Mouse (Mus musculus) forebrain, embryonic 15.5 days (tissue): ENCODE results near the gene Lpar3. TPM values are rescaled to one million over a fixed set of nuclear protein-coding genes. Genes with fewer than 3 reads are reported as not detected.

Experiments used
- ATAC-seq: fragments of 200-750 bp; cut with Nextera tagmentation; replicated peaks from 2 replicates; pipeline ENCODE4 v1.8.0; 2017; ENCODE audit warnings: mild to moderate bottlenecking, moderate TSS enrichment, moderate library complexity
- H3K27ac ChIP-seq: fragments of 300-500 bp; sonication (generic); replicated peaks from 2 replicates; pipeline ENCODE4 v1.5.1; 2015; ENCODE audit warnings: mild to moderate bottlenecking, inconsistent platforms
- H3K27me3 ChIP-seq: fragments of 300-500 bp; sonication (generic); 2 replicates; pipeline ENCODE4 v1.6.1; 2015; ENCODE audit warnings: inconsistent platforms
- H3K36me3 ChIP-seq: fragments of 300-500 bp; sonication (generic); 2 replicates; pipeline ENCODE4 v1.6.1; 2015; ENCODE audit warnings: mild to moderate bottlenecking, inconsistent platforms
- H3K4me1 ChIP-seq: fragments of 300-500 bp; sonication (generic); 2 replicates; pipeline ENCODE4 v1.6.1; 2015; ENCODE audit warnings: inconsistent platforms
- H3K4me2 ChIP-seq: fragments of 300-500 bp; sonication (generic); replicated peaks from 2 replicates; pipeline ENCODE4 v1.6.1; 2015; ENCODE audit warnings: mild to moderate bottlenecking, inconsistent platforms
- H3K4me3 ChIP-seq: fragments of 300-500 bp; sonication (generic); 2 replicates; pipeline ENCODE4 v1.5.1; 2015; ENCODE audit warnings: mild to moderate bottlenecking, inconsistent platforms
- H3K9ac ChIP-seq: fragments of 300-500 bp; sonication (generic); replicated peaks from 2 replicates; pipeline ENCODE4 v1.6.1; 2015; ENCODE audit warnings: mild to moderate bottlenecking, inconsistent platforms
- H3K9me3 ChIP-seq: fragments of 300-500 bp; sonication (generic); 2 replicates; pipeline ENCODE4 v1.6.1; 2016; ENCODE audit warnings: inconsistent platforms
- WGBS: fragments of 180-500 bp; shearing (Covaris S2); methylation state at CpG from one replicate; pipeline ENCODE4 v1.1.7; 2015; ENCODE audit warnings: mixed read lengths; 5-methylcytosine and 5-hydroxymethylcytosine counted together
- polyA plus RNA-seq: library from polyadenylated mRNA; unstranded; fragments of >200 nt; fragmentation: Nextera tagmentation; extraction: Ambion mirVana; gene quantifications from 2 replicates; pipeline ENCODE4 v1.2.1, GENCODE M21; 2015

Gene Lpar3
- polyA plus RNA-seq, 1 experiment from 2014 or later = 0.18 TPM

DNA sequence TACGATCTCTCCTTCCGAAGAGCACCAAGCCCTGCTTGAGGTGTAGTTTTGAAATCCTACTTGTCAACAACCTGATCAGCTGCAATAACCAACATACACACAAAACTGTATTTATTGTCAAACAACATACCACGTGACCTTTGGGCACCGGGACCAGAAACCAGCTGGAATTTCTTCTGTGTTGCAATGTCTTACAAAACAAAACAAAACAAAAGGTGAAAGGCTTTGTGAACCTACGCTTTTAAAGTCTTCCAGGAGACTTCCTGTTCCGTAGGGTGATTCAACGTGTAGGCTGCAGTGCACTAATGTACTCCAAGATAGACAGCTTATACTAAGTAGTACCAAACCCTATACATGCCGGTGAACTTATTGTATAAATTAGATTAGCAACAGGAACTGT, 25.8 kb downstream of the Lpar3 start:
- H3K4me2 ChIP-seq = no peak overlapping the region
- no peaks in the 10 kb centered on the region for H3K4me1 ChIP-seq
- no peaks in the 10 kb centered on the region for H3K36me3 ChIP-seq
- H3K27ac ChIP-seq = no peak overlapping the region
- H3K9me3 ChIP-seq = no peaks in the 10 kb centered on the region
- no peak overlapping the region for H3K4me3 ChIP-seq
- H3K27me3 ChIP-seq = no peaks in the 10 kb centered on the region
- WGBS = 82% methylated on average over 8 of the region's 8 CpGs
- H3K9ac ChIP-seq = no peak overlapping the region
- ATAC-seq = no peak

DNA sequence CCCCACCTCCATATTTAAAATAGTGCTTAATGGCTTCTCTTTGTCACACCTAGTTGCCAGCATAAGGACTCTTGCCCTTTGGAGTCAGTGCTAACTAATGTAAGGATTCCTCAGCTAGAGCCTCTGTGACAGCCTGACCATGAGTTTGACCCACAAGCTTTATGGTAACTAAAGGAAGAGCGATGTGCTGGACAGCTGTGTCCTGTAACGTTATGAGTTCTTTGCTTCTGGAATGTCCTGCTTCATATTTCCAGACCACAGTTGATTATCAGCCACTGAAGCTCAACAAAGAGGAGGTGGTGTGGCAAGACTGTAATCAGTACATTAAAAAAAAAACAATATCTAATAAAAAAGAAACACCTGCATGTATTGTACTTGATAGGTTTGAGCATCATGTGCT, 26.2 kb downstream of the Lpar3 start:
- Histone ChIP-seq H3K9ac (no peak overlapping the region), H3K36me3 (no peaks in the 10 kb centered on the region), H3K27me3 (no peaks in the 10 kb centered on the region), H3K4me1 (no peaks in the 10 kb centered on the region), H3K27ac (no peak overlapping the region), H3K9me3 (no peaks in the 10 kb centered on the region), H3K4me3 (no peak overlapping the region), H3K4me2 (no peak overlapping the region)
- ATAC-seq = no peak
- WGBS = 93% methylated on average over 2 of the region's 2 CpGs

DNA sequence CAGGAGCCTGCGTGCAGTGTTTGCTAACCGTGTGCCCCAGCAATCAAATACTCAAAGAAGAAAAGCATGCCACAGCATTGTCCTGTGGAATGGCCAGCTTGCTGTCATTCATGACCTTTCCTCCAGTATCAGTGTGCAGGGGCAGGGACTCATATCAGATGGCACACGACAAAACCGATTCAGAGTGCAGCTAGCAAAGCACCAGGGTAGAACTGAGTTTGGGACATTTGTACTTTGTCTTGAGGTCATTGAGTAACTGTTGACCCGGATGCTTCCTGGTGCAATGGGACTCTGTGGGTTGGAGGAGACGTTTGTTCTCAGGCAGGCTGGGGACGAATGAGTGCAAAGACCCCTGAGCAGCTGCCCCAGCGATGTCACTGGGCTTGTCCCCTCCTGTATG, 29.1 kb downstream of the Lpar3 start:
- Histone ChIP-seq H3K27me3 (no peaks in the 10 kb centered on the region), H3K9me3 (no peaks in the 10 kb centered on the region), H3K36me3 (no peaks in the 10 kb centered on the region), H3K4me2 (no peak overlapping the region), H3K4me1 (no peaks in the 10 kb centered on the region), H3K9ac (no peak overlapping the region), H3K27ac (no peak overlapping the region), H3K4me3 (no peak overlapping the region)
- ATAC-seq = no peak
- WGBS = 85% methylated on average over 8 of the region's 8 CpGs

DNA sequence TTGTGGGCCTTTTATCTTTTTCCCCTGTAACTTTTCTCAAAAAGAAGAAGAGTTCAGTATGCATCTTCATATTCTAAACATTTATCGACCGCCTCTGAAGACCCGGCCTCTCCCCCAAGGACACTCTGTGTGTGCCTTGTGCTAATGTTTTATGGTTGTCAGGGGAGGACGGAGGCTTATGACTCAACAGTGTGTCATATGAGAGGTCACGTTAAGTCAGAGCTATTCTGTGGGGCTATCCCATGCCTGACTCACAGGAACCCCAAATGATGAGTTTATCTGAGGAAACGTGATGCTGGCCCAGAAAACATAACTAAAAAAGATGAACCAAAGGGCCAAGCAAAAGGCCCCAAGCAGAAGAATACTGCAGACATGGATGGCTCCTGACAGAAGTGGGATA, 31.0 kb downstream of the Lpar3 start:
- H3K27me3 ChIP-seq = no peaks in the 10 kb centered on the region
- H3K4me1 ChIP-seq = no peaks in the 10 kb centered on the region
- H3K9ac ChIP-seq = no peak overlapping the region
- no peak overlapping the region for H3K27ac ChIP-seq
- 92% methylated on average over 6 of the region's 6 CpGs for WGBS
- H3K4me2 ChIP-seq = no peak overlapping the region
- no peaks in the 10 kb centered on the region for H3K9me3 ChIP-seq
- no peak overlapping the region for H3K4me3 ChIP-seq
- H3K36me3 ChIP-seq = no peaks in the 10 kb centered on the region
- no peak for ATAC-seq

DNA sequence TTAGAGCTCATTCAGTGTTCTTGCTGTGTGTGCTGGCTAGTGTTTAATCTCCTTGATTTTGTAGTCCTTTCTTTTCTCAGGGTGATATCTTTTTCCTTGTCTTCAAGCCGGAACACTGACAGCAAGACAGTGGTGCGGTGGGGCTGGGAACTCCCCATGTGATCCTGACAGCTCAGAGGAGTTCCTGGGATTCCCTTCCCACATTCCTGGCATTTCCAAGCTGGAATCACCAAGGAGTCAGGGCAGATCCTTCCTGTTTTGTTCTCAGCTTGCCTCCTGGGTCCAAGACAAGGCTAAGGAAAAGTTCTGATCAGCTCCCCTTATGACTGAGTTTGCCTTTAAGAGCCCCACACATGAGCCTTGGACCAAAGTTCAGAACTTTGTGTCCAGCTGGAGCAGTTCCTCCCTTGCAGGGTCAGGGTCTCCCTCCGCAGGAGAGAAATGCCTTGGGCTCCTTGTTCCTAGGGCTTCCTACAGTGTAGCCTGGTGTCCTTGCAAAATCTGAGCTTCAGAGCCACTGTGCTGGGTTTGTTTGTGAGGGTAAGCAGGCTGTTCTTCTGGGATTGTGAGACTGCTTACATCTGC, 33.1 kb downstream of the Lpar3 start:
- Histone ChIP-seq H3K27ac (no peak overlapping the region), H3K4me1 (no peaks in the 10 kb centered on the region), H3K36me3 (no peaks in the 10 kb centered on the region), H3K9ac (no peak overlapping the region), H3K4me2 (no peak overlapping the region), H3K9me3 (no peaks in the 10 kb centered on the region), H3K27me3 (no peaks in the 10 kb centered on the region), H3K4me3 (no peak overlapping the region)
- 64% methylated on average over 3 of the region's 3 CpGs for WGBS
- ATAC-seq = no peak

DNA sequence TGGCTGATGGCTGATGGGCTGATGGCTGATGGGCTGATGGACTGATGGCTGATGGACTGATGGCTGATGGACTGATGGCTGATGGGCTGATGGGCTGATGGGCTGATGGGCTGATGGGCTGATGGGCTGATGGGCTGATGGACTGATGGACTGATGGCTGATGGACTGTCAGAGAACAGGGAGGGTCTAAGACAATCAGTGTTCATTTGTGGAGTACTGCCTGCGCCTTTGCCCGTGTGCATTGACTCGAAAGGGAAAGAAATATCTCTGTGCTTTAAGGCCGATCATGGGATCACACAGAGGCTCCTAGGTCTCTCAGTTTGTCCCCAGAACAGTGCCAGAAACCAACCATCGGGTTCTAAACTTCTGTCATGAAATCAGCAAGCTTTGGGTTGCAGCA, 34.4 kb downstream of the Lpar3 start:
- no peak for ATAC-seq
- no peak overlapping the region for H3K4me3 ChIP-seq
- H3K4me1 ChIP-seq = no peaks in the 10 kb centered on the region
- no peaks in the 10 kb centered on the region for H3K36me3 ChIP-seq
- H3K9ac ChIP-seq = no peak overlapping the region
- H3K27me3 ChIP-seq = no peaks in the 10 kb centered on the region
- no peak overlapping the region for H3K27ac ChIP-seq
- H3K9me3 ChIP-seq = no peaks in the 10 kb centered on the region
- H3K4me2 ChIP-seq = no peak overlapping the region
- 92% methylated on average over 5 of the region's 5 CpGs for WGBS

DNA sequence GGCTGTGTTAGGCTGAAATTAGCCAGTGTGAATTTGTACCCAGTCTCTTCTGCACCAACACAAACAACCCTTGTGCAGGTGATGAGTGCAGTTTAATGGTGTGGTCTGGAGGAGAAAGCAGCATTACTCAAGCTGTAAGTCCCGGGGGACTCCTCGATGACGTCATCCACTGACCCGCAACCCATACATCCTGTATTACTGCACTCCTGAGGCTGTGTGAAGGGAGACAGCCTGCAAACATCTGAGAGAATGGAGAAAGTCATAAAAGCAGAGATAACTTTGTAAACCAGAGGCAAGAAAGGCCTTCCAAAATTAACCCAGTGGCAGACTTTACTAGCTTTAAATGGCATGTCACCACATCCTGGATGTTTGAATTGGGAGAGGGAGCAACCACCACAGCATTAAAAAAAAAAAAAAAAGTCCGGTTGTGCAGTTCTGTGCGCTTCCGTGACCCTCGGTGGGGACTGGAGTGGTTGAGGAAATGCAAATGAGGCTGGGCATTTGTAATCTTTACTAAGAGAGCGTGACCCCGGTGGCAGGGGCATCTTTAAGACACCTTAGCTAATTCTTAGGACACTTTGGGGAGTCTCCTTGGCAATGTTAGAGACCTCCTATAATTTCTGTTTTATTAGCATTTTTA, 36.8 kb downstream of the Lpar3 start:
- Histone ChIP-seq H3K27ac (no peak overlapping the region), H3K4me1 (no peaks in the 10 kb centered on the region), H3K4me3 (no peak overlapping the region), H3K27me3 (no peaks in the 10 kb centered on the region), H3K9me3 (no peaks in the 10 kb centered on the region), H3K36me3 (no peaks in the 10 kb centered on the region), H3K9ac (no peak overlapping the region), H3K4me2 (no peak overlapping the region)
- no peak for ATAC-seq
- 86% methylated on average over 10 of the region's 10 CpGs for WGBS

DNA sequence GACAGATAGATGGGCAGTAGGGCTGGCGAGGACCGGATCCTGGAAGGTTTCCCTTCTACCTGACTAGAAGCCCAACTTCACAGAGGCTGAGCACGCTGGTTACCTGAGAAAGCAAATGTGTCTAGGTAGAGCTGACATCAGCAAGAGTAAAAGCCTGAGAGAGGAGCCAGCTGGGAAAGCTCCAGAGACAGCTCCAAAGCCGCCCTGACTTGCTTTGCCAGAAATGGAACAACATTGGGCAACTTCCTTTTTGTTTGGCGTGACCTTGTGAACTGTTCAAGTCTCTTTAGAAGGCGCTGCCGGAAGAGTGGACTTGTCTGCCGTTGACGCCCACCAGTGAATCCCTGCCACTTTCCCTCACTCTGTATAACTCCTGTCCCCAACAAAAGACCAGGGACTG, 39.4 kb downstream of the Lpar3 start:
- Histone ChIP-seq H3K36me3 (no peaks in the 10 kb centered on the region), H3K27ac (no peak overlapping the region), H3K27me3 (no peaks in the 10 kb centered on the region), H3K9ac (no peak overlapping the region), H3K9me3 (no peaks in the 10 kb centered on the region), H3K4me2 (no peak overlapping the region), H3K4me1 (no peaks in the 10 kb centered on the region), H3K4me3 (no peak overlapping the region)
- no peak for ATAC-seq
- WGBS = 91% methylated on average over 9 of the region's 9 CpGs

DNA sequence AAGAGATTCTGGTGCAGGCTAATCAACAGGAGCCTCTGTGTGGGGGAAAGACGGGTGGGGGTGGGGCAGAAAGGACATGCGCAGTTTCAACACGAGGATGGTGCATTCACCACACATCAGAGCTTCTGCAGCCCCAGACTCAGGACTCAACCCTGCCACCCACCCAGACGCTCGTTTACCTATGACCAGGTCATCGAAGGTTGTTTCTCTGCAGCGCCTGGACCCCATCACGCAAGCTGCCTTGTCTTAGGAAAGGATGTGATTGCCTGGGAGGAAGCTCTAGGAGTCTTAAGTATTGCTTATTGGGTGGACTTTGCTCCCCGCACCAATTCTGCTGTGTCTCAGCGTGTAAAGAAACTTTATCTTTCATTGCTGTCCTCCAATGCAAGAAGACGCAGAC, 40.1 kb downstream of the Lpar3 start:
- Histone ChIP-seq H3K9me3 (no peaks in the 10 kb centered on the region), H3K36me3 (no peaks in the 10 kb centered on the region), H3K4me3 (no peak overlapping the region), H3K4me1 (no peaks in the 10 kb centered on the region), H3K27ac (no peak overlapping the region), H3K27me3 (no peaks in the 10 kb centered on the region), H3K9ac (no peak overlapping the region), H3K4me2 (no peak overlapping the region)
- no peak for ATAC-seq
- 88% methylated on average over 11 of the region's 11 CpGs for WGBS

DNA sequence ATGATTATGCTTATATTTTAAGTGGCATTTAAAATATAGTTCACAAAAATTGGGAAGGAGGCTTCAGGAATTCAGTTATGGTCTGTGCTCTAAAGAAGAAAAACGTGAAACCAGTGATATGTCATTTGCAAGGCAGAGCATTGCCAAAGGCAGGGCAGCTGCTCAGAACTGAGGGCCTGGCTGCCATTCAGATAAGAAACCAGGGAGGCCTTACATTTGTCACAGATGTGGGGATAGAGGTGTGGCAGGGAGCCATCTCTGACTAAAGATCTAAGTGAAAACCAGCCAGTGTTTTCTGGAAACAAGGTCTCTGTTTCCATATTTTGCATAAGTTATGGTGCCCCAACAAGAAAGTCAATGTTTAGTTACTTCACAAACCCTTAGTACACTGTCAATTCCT, 41.8 kb downstream of the Lpar3 start:
- no peak overlapping the region for H3K27ac ChIP-seq
- no peaks in the 10 kb centered on the region for H3K36me3 ChIP-seq

DNA sequence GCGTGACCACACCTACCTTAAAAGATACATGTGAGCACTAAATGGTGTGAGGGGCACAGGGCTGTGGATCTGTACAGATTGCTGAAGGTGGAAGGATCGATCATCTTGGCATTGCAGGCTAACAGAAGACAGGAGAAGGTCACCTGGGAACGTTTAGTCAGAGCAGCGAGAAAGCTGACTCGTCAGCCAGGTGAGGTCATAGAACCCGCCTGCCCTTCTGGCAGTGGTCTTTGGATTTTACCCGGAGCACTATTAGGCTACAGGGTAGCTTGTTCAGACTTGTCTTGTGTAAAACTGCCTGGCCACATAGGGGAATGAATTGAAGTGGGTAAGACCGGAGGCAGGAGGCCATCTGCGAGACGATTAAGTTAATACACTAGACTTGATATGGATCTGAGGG, 43.4 kb downstream of the Lpar3 start:
- no peak overlapping the region for H3K9ac ChIP-seq
- H3K4me1 ChIP-seq = no peaks in the 10 kb centered on the region
- no peak overlapping the region for H3K4me2 ChIP-seq
- H3K27me3 ChIP-seq = no peaks in the 10 kb centered on the region
- no peak for ATAC-seq
- WGBS = 92% methylated on average over 10 of the region's 10 CpGs
- H3K27ac ChIP-seq = no peak overlapping the region
- no peak overlapping the region for H3K4me3 ChIP-seq
- no peaks in the 10 kb centered on the region for H3K36me3 ChIP-seq
- no peaks in the 10 kb centered on the region for H3K9me3 ChIP-seq

More for the DNA sequence above, 41.8 kb downstream of the Lpar3 start:
- Histone ChIP-seq H3K4me2 (no peak overlapping the region), H3K9me3 (no peaks in the 10 kb centered on the region), H3K4me3 (no peak overlapping the region), H3K27me3 (no peaks in the 10 kb centered on the region), H3K4me1 (no peaks in the 10 kb centered on the region), H3K9ac (no peak overlapping the region)
- no peak for ATAC-seq
- WGBS = 51% methylated on average over 1 of the region's 1 CpGs

DNA sequence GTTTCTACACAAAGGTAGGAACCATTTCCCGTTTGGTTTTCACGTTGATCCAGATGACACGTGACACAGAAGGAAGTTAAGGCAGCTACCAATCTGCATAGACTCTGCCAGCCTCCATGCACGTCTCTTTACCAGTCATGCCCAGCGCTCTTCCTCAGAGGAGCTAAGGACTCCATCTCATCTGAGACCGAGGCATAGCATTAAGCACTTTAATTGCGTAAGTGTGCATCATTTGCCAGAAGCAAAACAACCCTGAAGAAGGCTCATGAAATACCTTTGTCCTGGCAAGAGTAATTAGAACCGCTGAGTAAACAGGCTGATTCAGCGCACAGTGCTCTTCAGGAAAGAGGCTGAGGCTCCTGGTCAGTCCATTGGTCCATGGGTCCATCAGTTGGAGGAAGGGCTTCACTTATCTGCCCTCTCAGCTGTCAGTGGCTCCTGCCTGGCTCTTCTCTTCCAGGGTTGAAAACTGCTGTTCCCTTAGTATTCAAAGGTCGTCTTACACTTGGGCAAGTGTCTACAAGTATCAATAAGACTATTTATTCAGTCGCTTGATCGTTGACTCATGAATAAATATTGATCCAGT, 44.9 kb downstream of the Lpar3 start:
- Histone ChIP-seq H3K27me3 (no peaks in the 10 kb centered on the region), H3K4me1 (no peaks in the 10 kb centered on the region), H3K36me3 (no peaks in the 10 kb centered on the region), H3K9ac (no peak overlapping the region), H3K27ac (no peak overlapping the region), H3K4me2 (no peak overlapping the region), H3K4me3 (no peak overlapping the region), H3K9me3 (no peaks in the 10 kb centered on the region)
- no peak for ATAC-seq
- WGBS = 77% methylated on average over 12 of the region's 12 CpGs
